Mouse (Mus musculus) adrenal gland, postnatal 25 days (tissue): ENCODE measurements around the gene Hpca. TPM values are rescaled to one million over a fixed set of nuclear protein-coding genes. Genes with fewer than 3 reads are reported as not detected.

ENCODE experiments used
- total RNA-seq: library from RNA; stranded (reverse); gene quantifications from 2 replicates; pipeline ENCODE4 v1.2.3, GENCODE M21; 2021

Gene Hpca
- total RNA-seq, 1 experiment from 2014 or later = 1.2 TPM

Other genes with a start within 250 kb of the Hpca start
- gene Trim62, start 238.5 kb downstream of the Hpca start, total RNA-seq = 14.3 and 17.9 TPM in 2 replicates
- gene Azin2, start 159.6 kb downstream of the Hpca start, total RNA-seq = 36.0 and 44.8 TPM in 2 replicates
- 121 and 128 TPM in 2 replicates for gene Ak2, start 130.1 kb downstream of the Hpca start, total RNA-seq
- 20.5 and 29.8 TPM in 2 replicates for gene Rnf19b, start 63.8 kb downstream of the Hpca start, total RNA-seq
- gene Tmem54, start 16.5 kb downstream of the Hpca start, total RNA-seq = not detected in 2 replicates
- gene Fndc5, start 15.0 kb upstream of the Hpca start, total RNA-seq = 3.9 and 6.6 TPM in 2 replicates
- 25.1 and 27.5 TPM in 2 replicates for gene S100pbp, start 67.7 kb upstream of the Hpca start, total RNA-seq
- gene Yars, start 67.7 kb upstream of the Hpca start, total RNA-seq = 96.4 and 99.5 TPM in 2 replicates
- gene C77080, start 139.4 kb upstream of the Hpca start, total RNA-seq = 14.5 and 17.8 TPM in 2 replicates
- 0.61 and 0.86 TPM in 2 replicates for gene Sync, start 165.6 kb upstream of the Hpca start, total RNA-seq
- 76.8 and 152 TPM in 2 replicates for gene Rbbp4, start 213.3 kb upstream of the Hpca start, total RNA-seq
- 42.7 and 59.1 TPM in 2 replicates for gene Zbtb8os, start 213.7 kb upstream of the Hpca start, total RNA-seq